Mouse (Mus musculus) embryonic facial prominence, embryonic 12.5 days (tissue): ENCODE measurements around the gene Casz1. TPM values are rescaled to one million over a fixed set of nuclear protein-coding genes. Genes with fewer than 3 reads are reported as not detected.

Source experiments
- ATAC-seq: fragments of 200-750 bp; cut with Nextera tagmentation; 2 replicates; pipeline ENCODE4 v1.8.0; 2017; ENCODE audit not compliant: insufficient number of reproducible peaks, insufficient read depth, low FRiP score, low TSS enrichment
- H3K27ac ChIP-seq: fragments of 300-500 bp; sonication (generic); 2 replicates; pipeline ENCODE4 v1.5.1; 2016; ENCODE audit warnings: mild to moderate bottlenecking
- H3K27me3 ChIP-seq: fragments of 300-500 bp; sonication (generic); 2 replicates; pipeline ENCODE4 v1.6.1; 2016; ENCODE audit warnings: mild to moderate bottlenecking, moderate library complexity
- H3K36me3 ChIP-seq: fragments of 300-500 bp; sonication (generic); 2 replicates; pipeline ENCODE4 v1.6.1; 2016; ENCODE audit warnings: mild to moderate bottlenecking
- H3K4me1 ChIP-seq: fragments of 300-500 bp; sonication (generic); 2 replicates; pipeline ENCODE4 v1.6.1; 2016
- H3K4me2 ChIP-seq: fragments of 300-500 bp; sonication (generic); replicated peaks from 2 replicates; pipeline ENCODE4 v1.6.1; 2016; ENCODE audit warnings: mild to moderate bottlenecking, moderate library complexity
- H3K4me3 ChIP-seq: fragments of 300-500 bp; sonication (generic); 2 replicates; pipeline ENCODE4 v1.5.1; 2016; ENCODE audit warnings: mild to moderate bottlenecking
- H3K9ac ChIP-seq: fragments of 300-500 bp; sonication (generic); 2 replicates; pipeline ENCODE4 v1.6.1; 2016; ENCODE audit warnings: mild to moderate bottlenecking, moderate library complexity
- H3K9me3 ChIP-seq: fragments of 300-500 bp; sonication (generic); 2 replicates; pipeline ENCODE4 v1.6.1; 2016; ENCODE audit warnings: mild to moderate bottlenecking, moderate library complexity
- WGBS: fragments of 180-500 bp; shearing (Covaris S2); methylation state at CpG from one replicate; pipeline ENCODE4 v1.1.7; 2016; 5-methylcytosine and 5-hydroxymethylcytosine counted together
- polyA plus RNA-seq: library from polyadenylated mRNA; unstranded; fragments of >200 nt; fragmentation: Nextera tagmentation; extraction: Ambion mirVana; gene quantifications from 2 replicates; pipeline ENCODE4 v1.2.1, GENCODE M21; 2016

The Casz1 gene
- polyA plus RNA-seq, 1 experiment from 2014 or later, result 4.6 TPM

DNA sequence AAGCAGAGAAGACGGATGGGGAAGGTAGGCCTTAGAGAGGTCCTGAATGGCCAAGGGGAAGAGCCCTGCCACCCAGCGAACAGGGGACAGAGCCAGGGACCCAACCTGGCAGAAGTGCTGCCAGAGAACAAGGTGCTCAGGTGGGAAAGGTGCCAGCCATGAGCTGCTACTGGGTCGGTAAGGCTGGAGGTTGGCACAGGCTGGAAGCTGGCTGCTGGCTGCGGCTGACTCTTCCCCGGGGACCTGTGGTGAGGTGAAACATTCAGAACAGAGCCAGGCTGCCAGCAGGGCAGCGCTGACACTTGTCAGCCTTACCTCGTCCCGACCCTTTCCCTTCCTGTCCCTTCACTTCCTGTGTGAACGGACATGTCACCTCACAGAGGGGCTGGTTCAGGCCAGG lies 124.1 kb downstream of the Casz1 start:
- Histone ChIP-seq H3K4me2 (no peak overlapping the region), H3K4me3 (no peak overlapping the region), H3K27me3 (peaks cover 73% of the 10 kb centered on the region), H3K27ac (no peak overlapping the region), H3K36me3 (no peaks in the 10 kb centered on the region), H3K9ac (no peak overlapping the region), H3K4me1 (peaks cover 21% of the 10 kb centered on the region), H3K9me3 (no peaks in the 10 kb centered on the region)
- 65% methylated on average over 9 of the region's 9 CpGs for WGBS
- ATAC-seq, result no peak

DNA sequence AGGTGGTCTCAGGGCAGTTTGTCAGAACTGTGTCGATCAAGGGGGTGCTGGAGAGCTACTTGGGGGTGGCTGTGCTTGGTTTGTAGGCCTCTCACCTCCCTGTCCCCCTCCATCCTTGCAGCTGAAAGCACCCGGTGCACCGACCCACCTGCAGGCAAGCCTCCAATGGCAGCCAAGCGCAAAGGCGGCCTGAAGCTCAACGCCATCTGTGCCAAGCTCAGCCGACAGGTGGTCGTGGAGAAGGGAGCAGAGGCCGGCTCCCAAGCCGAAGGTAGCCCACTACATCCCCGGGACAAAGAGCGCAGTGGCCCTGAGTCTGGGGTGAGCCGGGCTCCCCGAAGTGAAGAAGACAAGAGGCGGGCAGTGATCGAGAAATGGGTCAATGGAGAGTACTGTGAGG lies 124.6 kb downstream of the Casz1 start:
- Histone ChIP-seq H3K4me2 (no peak overlapping the region), H3K4me1 (peaks cover 18% of the 10 kb centered on the region), H3K36me3 (no peaks in the 10 kb centered on the region), H3K27ac (no peak overlapping the region), H3K4me3 (no peak overlapping the region), H3K9ac (no peak overlapping the region), H3K9me3 (no peaks in the 10 kb centered on the region), H3K27me3 (peaks cover 74% of the 10 kb centered on the region)
- 91% methylated on average over 16 of the region's 16 CpGs for WGBS
- no peak for ATAC-seq

DNA sequence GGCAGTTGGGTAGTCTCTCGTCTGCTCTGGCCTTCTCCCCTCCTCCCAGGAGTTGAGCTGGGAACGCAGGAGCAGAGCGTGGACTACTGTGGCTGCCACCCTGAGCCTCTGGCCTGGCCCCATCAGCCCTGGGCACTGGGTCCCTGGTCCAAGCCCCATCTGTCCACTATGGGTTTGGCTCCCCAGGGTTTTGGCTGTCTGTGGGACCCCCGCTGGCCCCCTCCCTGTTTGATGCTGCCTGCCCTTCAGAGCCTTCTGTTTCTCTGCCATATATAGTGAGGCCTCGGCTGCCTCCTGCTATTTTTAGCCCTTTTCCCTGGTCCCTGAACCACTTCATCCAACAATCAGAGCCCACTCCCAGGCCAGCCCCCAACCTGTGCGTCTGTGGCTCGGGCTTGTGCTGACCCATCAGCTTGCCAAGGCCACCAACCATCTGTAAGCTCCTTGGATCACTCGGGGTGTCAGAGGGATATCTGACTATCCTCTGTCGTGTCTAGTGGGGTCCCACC lies 126.5 kb downstream of the Casz1 start:
- peaks cover 22% of the 10 kb centered on the region for H3K4me1 ChIP-seq
- no peak overlapping the region for H3K4me2 ChIP-seq
- no peak overlapping the region for H3K9ac ChIP-seq
- ATAC-seq, result no peak
- H3K27me3 ChIP-seq, result peaks cover 67% of the 10 kb centered on the region
- no peaks in the 10 kb centered on the region for H3K9me3 ChIP-seq
- no peaks in the 10 kb centered on the region for H3K36me3 ChIP-seq
- 64% methylated on average over 9 of the region's 9 CpGs for WGBS
- H3K4me3 ChIP-seq, result no peak overlapping the region
- no peak overlapping the region for H3K27ac ChIP-seq

DNA sequence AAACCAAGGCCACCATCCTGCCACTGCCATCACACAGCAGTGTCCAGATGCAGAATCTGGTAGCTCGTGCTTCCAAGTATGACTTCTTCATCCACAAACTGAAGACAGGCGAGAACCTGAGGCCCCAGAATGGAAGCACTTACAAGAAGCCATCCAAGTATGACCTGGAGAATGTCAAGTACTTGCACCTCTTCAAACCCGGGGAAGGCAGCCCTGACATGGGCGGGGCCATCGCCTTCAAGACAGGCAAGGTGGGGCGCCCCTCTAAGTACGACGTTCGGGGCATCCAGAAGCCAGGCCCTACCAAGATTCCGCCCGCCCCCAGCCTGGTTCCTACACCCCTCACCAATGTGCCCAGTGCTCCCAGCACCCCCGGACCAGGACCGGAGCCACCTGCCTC lies 128.9 kb downstream of the Casz1 start:
- H3K4me3 ChIP-seq, result no peak overlapping the region
- H3K9me3 ChIP-seq, result no peaks in the 10 kb centered on the region
- no peak overlapping the region for H3K4me2 ChIP-seq
- H3K4me1 ChIP-seq, result peaks cover 12% of the 10 kb centered on the region; the same call in 1 of the 2 replicates
- H3K36me3 ChIP-seq, result no peaks in the 10 kb centered on the region
- peaks cover 65% of the 10 kb centered on the region for H3K27me3 ChIP-seq
- H3K27ac ChIP-seq, result no peak overlapping the region
- H3K9ac ChIP-seq, result no peak overlapping the region
- ATAC-seq, result no peak
- WGBS, result 87% methylated on average over 13 of the region's 13 CpGs

DNA sequence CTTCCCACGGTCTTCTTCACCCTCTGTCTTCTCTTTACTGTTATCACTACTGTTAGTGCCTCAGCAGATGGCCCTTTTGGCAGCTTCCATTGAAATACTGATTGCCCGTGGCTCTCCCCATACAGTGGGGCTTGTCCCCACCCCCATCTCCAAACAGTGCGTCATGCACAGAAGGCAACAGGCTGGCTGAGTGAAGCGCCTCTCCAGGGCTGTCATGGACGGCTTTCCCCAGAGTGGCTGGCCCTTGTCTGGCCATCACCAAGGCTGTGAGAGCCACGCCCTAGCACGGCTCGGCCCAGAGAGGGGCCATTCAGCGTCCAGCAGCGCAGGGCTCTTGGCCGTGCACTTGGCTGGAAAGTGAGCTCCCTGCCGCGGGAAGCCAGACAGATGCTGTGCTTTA lies 131.0 kb downstream of the Casz1 start:
- Histone ChIP-seq H3K4me2 (no peak overlapping the region), H3K27me3 (peaks cover 65% of the 10 kb centered on the region), H3K27ac (no peak overlapping the region), H3K9ac (no peak overlapping the region), H3K9me3 (no peaks in the 10 kb centered on the region), H3K4me1 (peaks cover 16% of the 10 kb centered on the region), H3K4me3 (no peak overlapping the region), H3K36me3 (0 out of 2 replicates have a peak, but pooled peaks cover 2% of the 10 kb centered on the region)
- WGBS, result 50% methylated on average over 13 of the region's 13 CpGs
- no peak for ATAC-seq

DNA sequence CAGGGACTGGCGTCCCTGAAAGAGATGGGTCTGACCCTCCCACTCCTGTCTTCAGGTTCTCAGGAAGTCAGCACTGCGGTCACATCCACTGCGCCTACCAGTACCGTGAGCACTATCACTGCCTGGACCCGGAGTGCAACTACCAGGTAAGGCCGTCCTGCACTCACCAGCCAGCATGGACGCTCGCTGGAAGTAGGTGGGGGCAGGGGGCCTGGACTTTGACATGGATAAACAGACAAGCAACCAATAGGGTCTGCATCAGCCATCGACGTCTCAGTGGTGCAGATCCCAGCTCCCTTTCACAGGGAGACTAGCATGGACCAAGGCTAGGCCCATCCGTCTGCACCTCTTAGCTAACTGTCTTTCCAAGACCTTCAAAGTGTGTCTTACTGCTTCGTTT lies 131.9 kb downstream of the Casz1 start:
- no peak for ATAC-seq
- WGBS, result 84% methylated on average over 12 of the region's 12 CpGs
- Histone ChIP-seq H3K4me3 (no peak overlapping the region), H3K27me3 (peaks cover 62% of the 10 kb centered on the region), H3K4me2 (no peak overlapping the region), H3K27ac (no peak overlapping the region), H3K4me1 (peaks cover 25% of the 10 kb centered on the region), H3K9ac (no peak overlapping the region), H3K9me3 (no peaks in the 10 kb centered on the region), H3K36me3 (0 out of 2 replicates have a peak, but pooled peaks cover 2% of the 10 kb centered on the region)

DNA sequence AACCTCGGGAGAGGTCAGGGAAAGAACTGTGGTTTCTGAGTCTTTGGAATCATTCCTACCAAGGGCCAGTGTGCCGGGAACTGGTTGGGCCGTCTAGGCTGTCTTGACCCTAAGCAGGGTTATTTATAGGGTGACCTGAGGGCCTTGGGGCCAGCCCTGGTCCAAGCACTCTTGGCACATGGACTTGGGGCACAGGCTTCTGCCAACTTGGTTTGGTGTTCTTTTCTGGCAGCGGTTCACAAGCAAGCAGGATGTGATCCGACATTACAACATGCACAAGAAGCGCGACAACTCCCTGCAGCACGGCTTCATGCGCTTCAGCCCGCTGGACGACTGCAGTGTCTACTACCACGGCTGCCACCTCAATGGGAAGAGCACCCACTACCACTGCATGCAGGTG lies 132.5 kb downstream of the Casz1 start:
- Histone ChIP-seq H3K27ac (no peak overlapping the region), H3K9ac (no peak overlapping the region), H3K4me1 (peaks cover 29% of the 10 kb centered on the region), H3K27me3 (peaks cover 65% of the 10 kb centered on the region), H3K4me3 (no peak overlapping the region), H3K4me2 (no peak overlapping the region), H3K36me3 (0 out of 2 replicates have a peak, but pooled peaks cover 2% of the 10 kb centered on the region), H3K9me3 (no peaks in the 10 kb centered on the region)
- ATAC-seq, result no peak
- 88% methylated on average over 12 of the region's 12 CpGs for WGBS

DNA sequence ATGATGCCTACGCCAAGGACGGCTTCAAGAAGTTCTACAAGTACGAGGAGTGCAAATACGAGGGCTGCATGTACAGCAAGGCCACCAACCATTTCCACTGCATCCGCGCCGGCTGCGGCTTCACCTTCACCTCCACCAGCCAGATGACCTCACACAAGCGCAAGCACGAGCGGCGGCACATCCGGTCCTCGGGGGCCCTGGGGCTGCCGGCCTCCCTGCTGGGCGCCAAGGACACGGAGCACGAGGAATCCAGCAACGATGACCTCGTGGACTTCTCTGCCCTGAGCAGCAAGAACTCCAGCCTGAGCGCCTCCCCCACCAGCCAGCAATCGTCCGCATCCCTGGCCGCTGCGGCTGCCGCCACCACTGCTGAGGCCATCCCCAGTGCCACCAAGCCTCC lies 134.3 kb downstream of the Casz1 start:
- no peak overlapping the region for H3K4me3 ChIP-seq
- no peak overlapping the region for H3K27ac ChIP-seq
- H3K4me1 ChIP-seq, result peaks cover 29% of the 10 kb centered on the region
- no peaks in the 10 kb centered on the region for H3K9me3 ChIP-seq
- 86% methylated on average over 26 of the region's 26 CpGs for WGBS
- 0 out of 2 replicates have a peak, but pooled peaks cover 2% of the 10 kb centered on the region for H3K36me3 ChIP-seq
- H3K27me3 ChIP-seq, result peaks cover 65% of the 10 kb centered on the region
- ATAC-seq, result no peak
- no peak overlapping the region for H3K9ac ChIP-seq
- no peak overlapping the region for H3K4me2 ChIP-seq

DNA sequence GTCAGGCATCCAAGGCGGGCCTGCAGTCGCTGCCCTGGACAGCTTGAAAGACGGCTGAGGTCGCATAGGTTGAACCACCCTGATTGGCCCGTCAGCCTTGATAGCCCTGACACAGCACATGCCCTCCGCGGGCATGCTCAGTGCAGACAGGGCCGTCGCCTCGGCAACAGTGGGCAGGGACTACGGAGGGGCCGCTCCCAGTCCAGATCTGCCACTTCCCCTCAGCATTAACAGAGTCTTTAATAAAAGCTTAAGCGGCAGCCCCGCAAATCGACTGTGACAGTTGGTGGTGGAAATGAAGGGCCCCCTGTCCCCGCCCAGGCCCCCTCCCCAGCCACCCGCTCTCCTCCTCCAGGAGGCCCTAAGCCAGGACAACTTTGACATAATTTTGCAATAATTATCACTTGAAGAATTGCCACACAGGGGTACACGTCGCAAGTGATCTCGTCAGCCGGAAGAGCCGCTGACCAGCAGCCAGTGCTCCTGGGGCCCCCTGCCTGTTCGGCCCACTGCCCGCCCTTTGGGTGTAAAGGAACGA lies 136.5 kb downstream of the Casz1 start:
- Histone ChIP-seq H3K9me3 (no peaks in the 10 kb centered on the region), H3K4me1 (peaks cover 20% of the 10 kb centered on the region), H3K4me3 (no peak overlapping the region), H3K4me2 (peak overlapping the region; percentile 35), H3K27ac (0 out of 2 replicates have a peak overlapping the region, but pooled peaks have one; percentile 31), H3K36me3 (0 out of 2 replicates have a peak, but pooled peaks cover 2% of the 10 kb centered on the region), H3K9ac (no peak overlapping the region), H3K27me3 (peaks cover 58% of the 10 kb centered on the region)
- peak; percentile 89 for ATAC-seq
- 8% methylated on average over 25 of the region's 25 CpGs for WGBS

DNA sequence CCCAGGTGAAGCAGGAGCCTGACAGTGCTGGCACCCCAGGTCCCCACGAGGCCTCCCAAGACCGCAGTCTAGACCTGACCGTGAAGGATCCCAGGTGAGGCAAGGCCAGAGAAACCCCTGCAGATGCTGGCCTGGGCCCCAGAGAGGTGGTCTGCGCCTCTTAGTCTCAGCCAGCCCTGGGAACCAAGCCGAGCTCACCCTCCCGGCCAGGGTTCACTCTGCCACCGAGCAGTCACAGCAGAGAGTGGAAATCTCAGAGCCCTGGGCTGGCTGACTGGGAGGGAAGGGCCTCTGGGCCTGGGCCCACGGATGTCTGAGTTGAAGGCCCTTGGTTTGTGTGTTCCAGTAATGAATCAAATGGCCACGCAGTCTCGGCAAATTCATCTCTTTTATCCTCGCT lies 137.1 kb downstream of the Casz1 start:
- Histone ChIP-seq H3K4me2 (no peak overlapping the region), H3K27me3 (peaks cover 53% of the 10 kb centered on the region), H3K9ac (no peak overlapping the region), H3K4me3 (no peak overlapping the region), H3K36me3 (0 out of 2 replicates have a peak, but pooled peaks cover 2% of the 10 kb centered on the region), H3K4me1 (peaks cover 20% of the 10 kb centered on the region), H3K27ac (peak overlapping the region; percentile 31; the same call in 1 of the 2 replicates), H3K9me3 (no peaks in the 10 kb centered on the region)
- WGBS, result 54% methylated on average over 11 of the region's 11 CpGs
- no peak for ATAC-seq

DNA sequence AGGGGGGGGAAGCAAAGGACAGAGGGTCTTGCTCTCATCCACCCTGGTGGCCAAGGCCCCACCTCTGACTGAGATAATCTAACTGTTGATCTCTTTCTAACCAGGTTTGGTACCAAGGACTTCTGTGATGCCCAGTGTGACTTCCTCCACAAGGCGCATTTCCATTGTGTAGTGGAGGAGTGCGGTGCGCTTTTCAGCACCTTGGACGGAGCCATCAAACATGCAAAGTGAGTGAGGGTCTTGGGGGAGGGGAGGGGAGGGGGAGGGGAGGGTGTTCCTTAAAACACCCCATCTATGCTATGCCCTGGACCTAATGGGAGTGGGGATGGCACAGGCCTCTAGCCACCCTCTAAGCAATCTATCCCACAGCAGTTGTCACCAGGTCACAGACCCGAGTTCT lies 138.9 kb downstream of the Casz1 start:
- Histone ChIP-seq H3K27me3 (peaks cover 50% of the 10 kb centered on the region), H3K9ac (no peak overlapping the region), H3K27ac (no peak overlapping the region), H3K4me1 (peaks cover 20% of the 10 kb centered on the region), H3K4me3 (no peak overlapping the region), H3K36me3 (0 out of 2 replicates have a peak, but pooled peaks cover 2% of the 10 kb centered on the region), H3K4me2 (no peak overlapping the region), H3K9me3 (no peaks in the 10 kb centered on the region)
- no peak for ATAC-seq
- 16% methylated on average over 5 of the region's 5 CpGs for WGBS

DNA sequence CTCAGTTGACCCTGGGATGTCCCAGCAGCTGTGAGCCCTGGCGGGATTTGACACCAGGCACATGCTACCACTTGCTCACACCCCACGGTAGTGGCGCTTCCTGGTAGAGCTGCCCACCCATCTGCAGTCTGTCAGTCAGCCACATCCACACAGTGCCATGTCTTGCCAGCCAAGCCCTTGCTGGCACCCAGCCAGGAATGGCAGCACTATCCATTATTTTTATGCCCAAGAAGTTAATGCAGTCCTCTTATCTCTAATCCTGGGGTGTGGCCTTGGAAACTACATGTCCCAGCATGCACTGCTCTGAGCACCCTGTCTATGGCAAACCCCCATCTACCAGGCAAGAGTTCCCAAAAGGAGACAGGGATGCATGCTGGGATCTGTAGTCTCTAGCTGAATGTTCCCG lies 141.2 kb downstream of the Casz1 start:
- H3K4me3 ChIP-seq, result no peak overlapping the region
- H3K9ac ChIP-seq, result no peak overlapping the region
- H3K4me2 ChIP-seq, result no peak overlapping the region
- ATAC-seq, result no peak
- H3K27ac ChIP-seq, result no peak overlapping the region
- peaks cover 18% of the 10 kb centered on the region for H3K4me1 ChIP-seq
- H3K27me3 ChIP-seq, result peaks cover 57% of the 10 kb centered on the region
- H3K36me3 ChIP-seq, result no peaks in the 10 kb centered on the region
- no peaks in the 10 kb centered on the region for H3K9me3 ChIP-seq
- WGBS, result 81% methylated on average over 4 of the region's 4 CpGs
